Mouse (Mus musculus) erythroblast, embryonic 14.5 days (primary cell): ENCODE results near the gene Gzmm. TPM values are rescaled to one million over a fixed set of nuclear protein-coding genes. Genes with fewer than 3 reads are reported as not detected.
"Not testable (repeated sequence)": the region's sequence is repeated elsewhere in the genome, so short reads cannot be mapped to it uniquely, and the experiment has no call there.

Source experiments
- H3K27me3 ChIP-seq: 2 replicates; pipeline ENCODE4 v1.6.1; 2012; ENCODE audit warnings: inconsistent platforms; ENCODE audit not compliant: control insufficient read depth
- H3K36me3 ChIP-seq: 2 replicates; pipeline ENCODE4 v1.6.1; 2012; ENCODE audit warnings: mild to moderate bottlenecking, inconsistent platforms; ENCODE audit not compliant: control insufficient read depth
- H3K4me1 ChIP-seq: 2 replicates; pipeline ENCODE4 v1.6.1; 2012; ENCODE audit warnings: inconsistent platforms; ENCODE audit not compliant: control insufficient read depth
- H3K4me3 ChIP-seq: replicated peaks from 2 replicates; pipeline ENCODE3; 2012; ENCODE audit warnings: moderate library complexity, mild to moderate bottlenecking, inconsistent platforms
- H3K9me3 ChIP-seq: 2 replicates; pipeline ENCODE4 v1.6.1; 2012; ENCODE audit warnings: low read length, inconsistent platforms, mixed read lengths; ENCODE audit not compliant: control insufficient read depth
- GATA1 ChIP-seq: IDR thresholded peaks from 2 replicates; pipeline ENCODE4 v1.6.1; 2012; ENCODE audit warnings: low read length, inconsistent platforms, mixed read lengths
- TAL1 ChIP-seq: IDR thresholded peaks from 3 replicates; pipeline ENCODE4 v1.6.1; 2012; ENCODE audit warnings: low read length, inconsistent platforms, mixed read lengths
- polyA plus RNA-seq: library from polyadenylated mRNA; stranded (reverse); fragments of >175 nt; gene quantifications from 2 replicates; pipeline ENCODE4 v1.2.3, GENCODE M21; 2012

Gene Gzmm
- polyA plus RNA-seq, 1 experiment = 0.08 TPM

- Histone ChIP-seq H3K4me3 (no peak overlapping the region), H3K4me1 (peaks cover 9% of the 10 kb centered on the region), H3K27me3 (peaks cover 12% of the 10 kb centered on the region), H3K9me3 (peaks cover 8% of the 10 kb centered on the region), H3K36me3 (no peaks in the 10 kb centered on the region; the same call in 1 of the 2 replicates)
- TF ChIP-seq GATA1 = no peak
- no peak for TF ChIP-seq TAL1
Observed at GRCm38 (mm10) chr10:79696129-79696651, 7.4 kb downstream of the Gzmm start.

- Histone ChIP-seq H3K27me3 (peaks cover 12% of the 10 kb centered on the region), H3K4me3 (no peak overlapping the region), H3K9me3 (no peaks in the 10 kb centered on the region), H3K4me1 (peaks cover 11% of the 10 kb centered on the region), H3K36me3 (no peaks in the 10 kb centered on the region)
- TF ChIP-seq TAL1 = no peak
- no peak for TF ChIP-seq GATA1
Observed at GRCm38 (mm10) chr10:79697916-79698315, 9.1 kb downstream of the Gzmm start.

GRCm38 (mm10) chr10:79698459-79698858 lies 9.6 kb downstream of the Gzmm start:
- no peaks in the 10 kb centered on the region for H3K36me3 ChIP-seq
- no peak overlapping the region for H3K4me3 ChIP-seq
- peaks cover 12% of the 10 kb centered on the region for H3K4me1 ChIP-seq
- TF ChIP-seq TAL1 = no peak
- no peak for TF ChIP-seq GATA1
- peaks cover 12% of the 10 kb centered on the region for H3K27me3 ChIP-seq
- no peaks in the 10 kb centered on the region for H3K9me3 ChIP-seq

- Histone ChIP-seq H3K36me3 (peaks cover 9% of the 10 kb centered on the region), H3K4me3 (no peak overlapping the region), H3K27me3 (peaks cover 12% of the 10 kb centered on the region), H3K4me1 (peaks cover 17% of the 10 kb centered on the region), H3K9me3 (no peaks in the 10 kb centered on the region)
- TF ChIP-seq GATA1 (no peak), TAL1 (no peak)
Observed at GRCm38 (mm10) chr10:79700676-79701075, 11.9 kb downstream of the Gzmm start.

GRCm38 (mm10) chr10:79701443-79702129 lies 12.8 kb downstream of the Gzmm start:
- Histone ChIP-seq H3K27me3 (peaks cover 8% of the 10 kb centered on the region), H3K36me3 (peaks cover 18% of the 10 kb centered on the region), H3K9me3 (no peaks in the 10 kb centered on the region), H3K4me1 (peaks cover 26% of the 10 kb centered on the region), H3K4me3 (no peak overlapping the region)
- TF ChIP-seq GATA1 = no peak
- no peak for TF ChIP-seq TAL1

GRCm38 (mm10) chr10:79702970-79703369 lies 14.2 kb downstream of the Gzmm start:
- H3K4me3 ChIP-seq, H3K9me3 ChIP-seq: not testable (repeated sequence)

GRCm38 (mm10) chr10:79703541-79703940 lies 14.7 kb downstream of the Gzmm start:
- peak overlapping the region; percentile 81 for H3K4me3 ChIP-seq
- peaks cover 38% of the 10 kb centered on the region for H3K36me3 ChIP-seq
- H3K27me3 ChIP-seq = 0 out of 2 replicates have a peak, but pooled peaks cover 3% of the 10 kb centered on the region
- peaks cover 45% of the 10 kb centered on the region for H3K4me1 ChIP-seq
- no peak for TF ChIP-seq GATA1
- no peak for TF ChIP-seq TAL1
- no peaks in the 10 kb centered on the region for H3K9me3 ChIP-seq

More at GRCm38 (mm10) chr10:79702970-79703369, 14.2 kb downstream of the Gzmm start:
- Histone ChIP-seq H3K36me3 (peaks cover 32% of the 10 kb centered on the region), H3K4me1 (peaks cover 40% of the 10 kb centered on the region)
- H3K27me3 ChIP-seq = not testable (repeated sequence)

GRCm38 (mm10) chr10:79704065-79704969 lies 15.5 kb downstream of the Gzmm start, which contains the start of gene Bsg:
Bsg (plus strand) TSS chr10:79704491.
- TF ChIP-seq TAL1 (no peak), GATA1 (no peak)
- peaks cover 53% of the 10 kb centered on the region for H3K4me1 ChIP-seq

GRCm38 (mm10) chr10:79704970-79705360 lies 16.1 kb downstream of the Gzmm start:
- peaks cover 52% of the 10 kb centered on the region for H3K36me3 ChIP-seq
- TF ChIP-seq GATA1 (no peak), TAL1 (no peak; the same call in 2 of the 3 replicates)

More at GRCm38 (mm10) chr10:79704065-79704969, 15.5 kb downstream of the Gzmm start, which contains the start of gene Bsg:
- Histone ChIP-seq H3K9me3 (no peaks in the 10 kb centered on the region), H3K36me3 (peaks cover 46% of the 10 kb centered on the region), H3K27me3 (no peaks in the 10 kb centered on the region), H3K4me3 (peak within 1 kb of the TSS; percentile 81)

More at GRCm38 (mm10) chr10:79704970-79705360, 16.1 kb downstream of the Gzmm start:
- Histone ChIP-seq H3K4me3 (peak overlapping the region; percentile 81), H3K9me3 (no peaks in the 10 kb centered on the region), H3K4me1 (peaks cover 60% of the 10 kb centered on the region), H3K27me3 (no peaks in the 10 kb centered on the region; the same call in 1 of the 2 replicates)
